Mouse (Mus musculus): ENCODE measurements around the gene Tfap4.

DNA sequence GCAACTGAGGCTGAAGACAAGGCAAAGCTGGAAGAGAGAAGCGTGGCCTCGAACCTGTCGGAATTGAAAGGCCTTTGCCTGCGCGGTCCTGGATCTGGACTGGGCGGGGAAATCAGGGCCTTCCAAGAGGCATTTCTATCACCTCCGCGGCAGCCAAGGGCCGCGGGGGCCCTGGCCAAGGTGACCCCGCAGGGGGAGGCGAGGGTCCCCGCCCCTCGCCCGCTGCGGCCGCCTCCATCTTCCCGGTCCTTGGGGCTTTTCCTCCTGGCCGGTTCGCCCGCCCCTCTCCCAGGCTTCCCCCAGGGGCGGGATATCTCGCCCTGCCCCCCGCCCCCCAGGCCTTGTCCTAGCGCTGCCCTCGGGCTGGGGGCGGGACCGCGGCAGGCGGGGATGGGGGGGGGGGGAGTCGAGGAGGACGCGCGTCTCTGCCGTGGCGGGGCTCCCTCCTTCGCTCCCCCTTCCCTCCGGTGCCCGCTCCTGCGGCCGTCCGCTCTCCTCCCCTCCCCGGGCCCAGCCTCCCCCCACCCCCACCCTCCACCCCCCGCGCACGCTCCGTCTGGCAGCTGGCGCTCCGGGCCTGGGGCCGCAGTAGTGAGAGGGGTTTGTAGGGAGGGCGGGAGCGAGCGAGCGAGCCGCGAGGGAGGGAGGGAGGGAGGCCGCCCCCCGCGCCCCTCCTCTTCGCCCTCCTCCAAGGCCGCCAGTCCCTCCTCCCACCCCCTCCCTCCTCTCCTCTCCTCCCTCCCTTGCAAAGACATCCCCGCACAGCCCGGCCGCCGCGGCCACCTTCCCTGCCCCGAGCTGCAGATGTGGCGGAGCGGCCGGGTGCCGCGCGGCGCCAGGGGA lies 34.5 kb upstream of the Tfap4 start, which contains the start of gene Glis2:
- TF ChIP-seq MAX (IDR thresholded peaks at IDR 0.05), result no peak
- TF ChIP-seq MYOG (IDR thresholded peaks at IDR 0.05; ENCODE audit: control insufficient read depth, extremely low read depth, insufficient read length), result no peak
- TF ChIP-seq CTCF (IDR thresholded peaks at IDR 0.05; ENCODE audit: control insufficient read depth, insufficient read depth, insufficient read length), result no peak

All from C2C12 (cell line).